Mouse (Mus musculus) heart, postnatal 0 days (tissue): ENCODE measurements at regions not wholly inside any gene's neighbourhood (a gene's known extent, or its start where the extent isn't known, plus 50 kb on each side); places are given as distances from the start of the nearest gene placed in this dataset.

Experiments
- ATAC-seq: fragments of 200-750 bp; cut with Nextera tagmentation; 2 replicates; pipeline ENCODE4 v1.8.0; 2017; ENCODE audit warnings: low read depth, moderate number of reproducible peaks, moderate library complexity; ENCODE audit not compliant: insufficient read depth
- DNase-seq: peaks from one replicate; pipeline ENCODE4 v3.0.0-alpha.2; 2016; ENCODE audit warnings: low spot score
- H3K27ac ChIP-seq: fragments of 300-500 bp; sonication (generic); 2 replicates; pipeline ENCODE4 v1.5.1; 2014; ENCODE audit warnings: low read depth, mild to moderate bottlenecking
- H3K27me3 ChIP-seq: fragments of 300-500 bp; sonication (generic); 2 replicates; pipeline ENCODE4 v1.6.1; 2014; ENCODE audit warnings: low read length, mixed read lengths; ENCODE audit not compliant: control insufficient read depth, insufficient read depth
- H3K36me3 ChIP-seq: fragments of 300-500 bp; sonication (generic); replicated peaks from 2 replicates; pipeline ENCODE4 v1.6.1; 2014; ENCODE audit warnings: low read length, mixed read lengths; ENCODE audit not compliant: control insufficient read depth, insufficient read depth
- H3K4me1 ChIP-seq: fragments of 300-500 bp; sonication (generic); 2 replicates; pipeline ENCODE4 v1.6.1; 2014; ENCODE audit warnings: antibody characterized with exemption; ENCODE audit not compliant: control insufficient read depth, insufficient read depth
- H3K4me2 ChIP-seq: fragments of 300-500 bp; sonication (generic); 2 replicates; pipeline ENCODE4 v1.6.1; 2014; ENCODE audit warnings: low read depth, mild to moderate bottlenecking, low read length, moderate library complexity
- H3K4me3 ChIP-seq: fragments of 300-500 bp; sonication (generic); 2 replicates; pipeline ENCODE4 v1.5.1; 2014; ENCODE audit warnings: low read depth, low read length
- H3K9ac ChIP-seq: fragments of 300-500 bp; sonication (generic); replicated peaks from 2 replicates; pipeline ENCODE4 v1.6.1; 2014; ENCODE audit warnings: low read depth, low read length, mixed read lengths
- H3K9me3 ChIP-seq: fragments of 300-500 bp; sonication (generic); replicated peaks from 2 replicates; pipeline ENCODE4 v1.6.1; 2016; ENCODE audit warnings: low read length; ENCODE audit not compliant: control insufficient read depth
- CTCF ChIP-seq: IDR thresholded peaks from 2 replicates; pipeline ENCODE4 v1.5.1; 2016; ENCODE audit warnings: antibody characterized with exemption, control low read depth, low read depth
- EP300 ChIP-seq: IDR thresholded peaks from 2 replicates; pipeline ENCODE4 v1.6.1; 2016; ENCODE audit warnings: antibody characterized with exemption, low read depth
- WGBS: fragments of 180-500 bp; shearing (Covaris S2); extraction: QIAGEN DNeasy Blood & Tissue Kit; methylation state at CpG from one replicate; pipeline ENCODE4 v1.1.7; 2014; 5-methylcytosine and 5-hydroxymethylcytosine counted together

DNA sequence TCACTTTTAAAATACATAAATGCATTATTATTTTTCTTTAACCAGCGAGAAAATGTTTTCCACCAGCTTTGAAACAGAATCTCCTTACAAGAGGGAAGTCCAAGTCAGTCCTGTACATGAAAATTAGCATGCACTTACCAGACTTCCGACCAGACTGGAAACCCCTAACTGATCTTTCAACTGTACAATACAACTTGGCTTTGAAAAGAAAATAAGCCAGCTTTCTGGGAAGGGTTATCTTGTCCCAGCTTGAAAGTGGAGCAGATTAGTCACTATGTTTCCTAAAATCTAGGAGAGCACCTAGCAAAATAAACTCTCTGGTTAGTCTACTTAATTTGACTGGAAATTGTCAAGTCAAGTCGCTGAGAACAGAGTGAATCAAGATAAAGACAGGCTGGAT, 1110.1 kb downstream of the Gsdmc2 start:
- Histone ChIP-seq H3K4me3 (no peak overlapping the region), H3K9ac (no peak overlapping the region), H3K4me2 (no peak overlapping the region), H3K27me3 (no peaks in the 10 kb centered on the region), H3K4me1 (no peaks in the 10 kb centered on the region), H3K36me3 (no peaks in the 10 kb centered on the region), H3K27ac (no peak overlapping the region), H3K9me3 (no peaks in the 10 kb centered on the region)
- TF ChIP-seq EP300 (no peak), CTCF (no peak)
- ATAC-seq (no peak), DNase-seq (no peak)
- 54% methylated on average over 3 of the region's 3 CpGs for WGBS

DNA sequence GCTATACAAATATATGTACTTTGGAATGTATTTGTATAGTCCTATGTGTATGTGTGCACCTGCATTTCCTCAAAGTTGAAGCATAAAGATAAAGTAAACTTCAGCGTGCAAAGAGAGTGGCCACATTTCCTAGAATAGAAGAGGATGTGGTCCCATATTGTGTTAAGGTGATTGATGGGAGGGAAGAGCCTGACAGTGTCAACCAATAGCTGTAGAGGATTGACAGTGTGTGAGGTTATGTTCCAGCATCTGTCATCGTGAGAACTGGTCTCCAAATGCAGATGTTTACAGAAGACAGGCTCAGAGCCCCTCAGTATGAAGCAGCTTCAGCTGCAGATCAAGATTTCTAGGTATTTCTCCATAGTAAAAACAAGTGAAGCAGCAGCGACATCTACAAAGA, 1114.5 kb downstream of the Gsdmc2 start:
- H3K27me3 ChIP-seq, result no peaks in the 10 kb centered on the region
- H3K9ac ChIP-seq, result no peak overlapping the region
- ATAC-seq (no peak), DNase-seq (no peak)
- H3K4me3 ChIP-seq, result no peak overlapping the region
- no peaks in the 10 kb centered on the region for H3K36me3 ChIP-seq
- no peaks in the 10 kb centered on the region for H3K9me3 ChIP-seq
- no peaks in the 10 kb centered on the region for H3K4me1 ChIP-seq
- no peak overlapping the region for H3K27ac ChIP-seq
- TF ChIP-seq CTCF, result no peak
- TF ChIP-seq EP300, result no peak
- 52% methylated on average over 3 of the region's 3 CpGs for WGBS
- H3K4me2 ChIP-seq, result no peak overlapping the region

DNA sequence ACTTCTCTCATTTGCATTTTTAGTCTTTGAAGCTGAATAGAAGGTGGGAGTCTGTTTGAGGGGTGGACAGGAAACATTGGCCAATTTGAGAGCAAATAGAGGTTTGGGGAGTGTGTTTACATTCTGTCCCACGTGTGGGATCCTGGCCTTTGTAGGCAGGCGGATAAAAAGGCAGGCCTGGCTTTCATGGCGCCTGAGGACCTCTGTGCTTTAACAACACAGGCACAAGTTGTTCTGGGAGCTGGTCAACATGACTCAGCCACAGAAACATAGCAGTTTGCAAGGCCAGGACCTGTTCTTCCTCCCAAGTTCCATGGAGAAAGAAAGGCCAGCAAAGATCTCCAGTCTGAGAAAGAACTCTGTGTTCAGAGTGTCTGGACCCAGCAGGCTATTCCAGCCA, 1130.7 kb downstream of the Gsdmc2 start:
- H3K27ac ChIP-seq, result no peak overlapping the region
- no peak overlapping the region for H3K4me3 ChIP-seq
- H3K36me3 ChIP-seq, result no peaks in the 10 kb centered on the region
- no peaks in the 10 kb centered on the region for H3K4me1 ChIP-seq
- no peak overlapping the region for H3K9ac ChIP-seq
- H3K4me2 ChIP-seq, result no peak overlapping the region
- no peaks in the 10 kb centered on the region for H3K27me3 ChIP-seq
- ATAC-seq (no peak), DNase-seq (no peak)
- no peaks in the 10 kb centered on the region for H3K9me3 ChIP-seq
- no peak for TF ChIP-seq CTCF
- TF ChIP-seq EP300, result no peak
- 37% methylated on average over 3 of the region's 3 CpGs for WGBS

DNA sequence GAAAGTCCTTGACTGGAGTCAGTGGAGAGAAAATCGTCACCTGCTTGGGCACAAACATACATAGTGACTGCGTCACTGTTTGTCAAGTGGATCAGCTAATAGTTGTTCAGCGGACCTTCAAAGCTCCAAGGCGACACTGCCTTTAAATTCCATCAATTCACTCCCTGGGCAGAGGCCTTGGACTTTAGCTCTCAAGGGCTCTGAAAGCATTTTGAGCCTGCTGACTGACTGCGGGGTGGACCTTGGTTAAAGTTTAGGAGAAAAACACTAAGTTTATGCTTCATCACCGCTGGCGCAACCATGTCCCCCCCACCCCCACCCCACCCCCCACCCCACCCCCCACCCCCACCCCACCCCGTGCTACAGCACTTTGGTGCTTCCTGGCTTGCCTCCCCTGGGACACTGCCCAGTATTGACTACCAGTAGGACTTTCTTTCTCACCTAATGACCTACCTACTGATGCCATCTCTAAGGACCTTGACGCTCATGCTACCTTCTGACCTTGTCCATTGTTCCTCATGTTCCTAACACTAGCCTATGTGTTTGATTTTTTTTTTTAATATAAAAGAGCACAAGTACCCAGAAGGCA, 1132.3 kb downstream of the Gsdmc2 start:
- Histone ChIP-seq H3K4me3 (no peak overlapping the region), H3K27ac (no peak overlapping the region), H3K9me3 (no peaks in the 10 kb centered on the region), H3K4me1 (no peaks in the 10 kb centered on the region), H3K9ac (no peak overlapping the region), H3K4me2 (no peak overlapping the region), H3K27me3 (no peaks in the 10 kb centered on the region), H3K36me3 (no peaks in the 10 kb centered on the region)
- ATAC-seq (no peak), DNase-seq (no peak)
- 79% methylated on average over 8 of the region's 9 CpGs for WGBS
- no peak for TF ChIP-seq CTCF
- no peak for TF ChIP-seq EP300

DNA sequence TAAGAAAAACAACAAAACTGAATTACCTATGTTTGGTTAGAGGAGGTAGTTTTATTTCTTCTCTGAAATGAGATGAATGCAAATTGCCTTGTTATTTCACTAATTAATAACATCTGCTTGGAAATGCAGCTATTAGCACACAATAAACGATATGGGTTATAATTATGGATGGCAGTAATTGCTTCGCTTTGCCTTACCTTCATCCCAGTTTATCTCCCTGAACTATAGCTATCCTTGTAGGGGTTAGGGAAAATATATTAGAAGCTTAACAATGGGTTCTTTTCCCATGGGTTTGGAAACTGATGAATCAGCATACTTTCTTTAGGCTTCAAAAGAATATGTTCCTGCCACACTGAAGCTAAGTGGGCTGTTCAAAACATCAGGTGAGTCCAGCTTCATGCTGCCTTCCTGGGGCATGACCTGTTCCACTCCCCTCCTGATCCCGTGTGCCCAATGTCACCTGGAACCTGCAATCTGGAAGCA, 1132.9 kb downstream of the Gsdmc2 start:
- H3K9me3 ChIP-seq, result no peaks in the 10 kb centered on the region
- H3K4me3 ChIP-seq, result no peak overlapping the region
- H3K27me3 ChIP-seq, result no peaks in the 10 kb centered on the region
- ATAC-seq (no peak), DNase-seq (no peak)
- H3K36me3 ChIP-seq, result no peaks in the 10 kb centered on the region
- no peak overlapping the region for H3K9ac ChIP-seq
- TF ChIP-seq EP300, result no peak
- no peak for TF ChIP-seq CTCF
- H3K27ac ChIP-seq, result no peak overlapping the region
- 83% methylated on average over 3 of the region's 3 CpGs for WGBS
- H3K4me1 ChIP-seq, result no peaks in the 10 kb centered on the region
- no peak overlapping the region for H3K4me2 ChIP-seq

DNA sequence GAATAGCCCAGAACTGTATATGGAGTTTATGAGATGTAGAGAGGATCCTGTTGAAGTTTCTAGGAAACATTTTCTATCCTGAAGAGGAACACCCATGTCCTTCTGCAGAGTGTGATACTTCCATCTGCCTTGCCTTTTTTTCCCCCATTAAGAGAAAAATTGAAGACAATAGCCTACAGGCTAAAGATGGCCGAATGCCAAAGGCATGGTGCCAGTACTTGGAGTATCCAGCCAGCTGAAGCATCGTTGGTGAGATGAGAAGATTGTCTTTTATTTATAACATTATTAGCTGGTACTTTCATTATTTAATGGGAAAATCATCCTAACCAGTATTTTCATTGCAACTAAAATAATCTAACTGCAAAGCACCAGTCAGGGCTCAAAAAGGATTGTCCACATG, 1135.4 kb downstream of the Gsdmc2 start:
- Histone ChIP-seq H3K4me2 (no peak overlapping the region), H3K27ac (no peak overlapping the region), H3K4me3 (no peak overlapping the region), H3K4me1 (no peaks in the 10 kb centered on the region), H3K36me3 (no peaks in the 10 kb centered on the region), H3K27me3 (no peaks in the 10 kb centered on the region), H3K9ac (no peak overlapping the region), H3K9me3 (no peaks in the 10 kb centered on the region)
- DNase-seq, result no peak
- ATAC-seq, result no peak
- TF ChIP-seq CTCF (no peak), EP300 (no peak)
- WGBS, result 44% methylated on average over 2 of the region's 2 CpGs
